Mouse (Mus musculus) G1E (cell line): ENCODE results near the gene Diaph3. TPM values are rescaled to one million over a fixed set of nuclear protein-coding genes. Genes with fewer than 3 reads are reported as not detected.
A peak's percentile ranks its signal among the peaks of the same experiment; 100 is the strongest.

Source experiments
- ATAC-seq: 2 replicates; pipeline ENCODE4 v1.8.0; 2016; ENCODE audit warnings: mild to moderate bottlenecking; ENCODE audit not compliant: insufficient number of reproducible peaks, poor library complexity, low FRiP score, severe bottlenecking; ENCODE audit errors: extremely low read depth
- DNase-seq: peaks from one replicate; pipeline ENCODE4 v3.0.0; 2012; ENCODE audit warnings: low spot score
- H3K27me3 ChIP-seq: 2 replicates; pipeline ENCODE4 v1.6.1; 2012; ENCODE audit warnings: mild to moderate bottlenecking, low read length, inconsistent platforms; ENCODE audit not compliant: insufficient read depth
- H3K36me3 ChIP-seq: replicated peaks from 2 replicates; pipeline ENCODE3; 2012; ENCODE audit warnings: mild to moderate bottlenecking, inconsistent platforms
- H3K4me1 ChIP-seq: 2 replicates; pipeline ENCODE4 v1.6.1; 2012; ENCODE audit warnings: low read depth, low read length, inconsistent platforms, mixed read lengths; ENCODE audit not compliant: insufficient read depth
- H3K4me3 ChIP-seq: 2 replicates; pipeline ENCODE4 v1.5.1; 2012; ENCODE audit warnings: low read depth, mild to moderate bottlenecking, inconsistent platforms, low read length, moderate library complexity, mixed read lengths
- H3K9me3 ChIP-seq: replicated peaks from 2 replicates; pipeline ENCODE4 v1.6.1; 2012; ENCODE audit warnings: inconsistent platforms
- CTCF ChIP-seq: IDR thresholded peaks from 2 replicates; pipeline ENCODE4 v1.5.1; 2012; ENCODE audit warnings: low read depth, low read length, inconsistent platforms, mixed read lengths
- GATA1 ChIP-seq: IDR thresholded peaks from 2 replicates; pipeline ENCODE4 v1.6.1; 2012; ENCODE audit warnings: borderline replicate concordance, low read length, inconsistent platforms, mixed read lengths
- GATA2 ChIP-seq: IDR thresholded peaks from 2 replicates; pipeline ENCODE4 v1.6.1; 2012; ENCODE audit warnings: low read depth, low read length, inconsistent platforms, borderline replicate concordance
- POLR2AphosphoS5 ChIP-seq: IDR thresholded peaks from 2 replicates; pipeline ENCODE4 v1.6.1; 2012; ENCODE audit warnings: low read depth, low read length, inconsistent platforms; ENCODE audit not compliant: insufficient replicate concordance
- TAL1 ChIP-seq: conservative IDR thresholded peaks from 2 replicates; pipeline ENCODE4 v1.6.1; 2012; ENCODE audit warnings: low read depth, low read length, inconsistent platforms, mixed read lengths
- polyA plus RNA-seq: library from polyadenylated mRNA; stranded (reverse); fragments of >175 nt; gene quantifications from 2 replicates; pipeline ENCODE4 v1.2.3, GENCODE M21; 2012
- total RNA-seq, 2 experiments: library from RNA; stranded (forward) in 1 of 2; stranded (reverse) in 1 of 2; fragments of 200-1000 nt in 1 of 2; fragments of >200 nt in 1 of 2; fragmentation: Nextera tagmentation in 1 of 2; gene quantifications; 2 replicates each; pipeline ENCODE4 v1.2.3; 2014 to 2017

Diaph3 gene
- total and polyA plus RNA-seq, 3 experiments = 70.5 to 213 (median 152) TPM

DNA sequence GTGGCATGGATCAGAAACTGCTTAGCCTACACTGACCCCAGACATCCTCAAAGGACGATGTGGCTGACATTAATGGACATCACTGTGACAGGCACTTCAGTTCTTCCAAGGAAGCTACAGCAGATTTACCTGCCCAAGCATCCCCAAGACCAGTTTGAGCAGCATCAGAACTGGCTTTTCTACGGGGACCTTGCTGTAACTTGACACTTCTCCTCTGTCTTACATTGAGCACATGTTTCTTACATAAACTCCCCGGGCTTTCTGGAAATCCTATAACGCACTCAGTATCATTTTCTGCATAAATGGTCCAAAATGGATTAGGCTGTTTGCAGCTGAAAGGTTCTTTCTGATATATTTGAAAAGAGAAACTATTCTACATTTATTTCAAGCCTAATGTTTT lies 143.7 kb downstream of the Diaph3 start:
- ATAC-seq (no peak), DNase-seq (no peak)
- H3K9me3 ChIP-seq = no peaks in the 10 kb centered on the region
- H3K4me1 ChIP-seq = no peaks in the 10 kb centered on the region
- peaks cover 56% of the 10 kb centered on the region for H3K36me3 ChIP-seq
- H3K27me3 ChIP-seq = no peaks in the 10 kb centered on the region
- no peak overlapping the region for H3K4me3 ChIP-seq
- TF ChIP-seq GATA1 (no peak), TAL1 (no peak), POLR2AphosphoS5 (no peak), CTCF (no peak)

DNA sequence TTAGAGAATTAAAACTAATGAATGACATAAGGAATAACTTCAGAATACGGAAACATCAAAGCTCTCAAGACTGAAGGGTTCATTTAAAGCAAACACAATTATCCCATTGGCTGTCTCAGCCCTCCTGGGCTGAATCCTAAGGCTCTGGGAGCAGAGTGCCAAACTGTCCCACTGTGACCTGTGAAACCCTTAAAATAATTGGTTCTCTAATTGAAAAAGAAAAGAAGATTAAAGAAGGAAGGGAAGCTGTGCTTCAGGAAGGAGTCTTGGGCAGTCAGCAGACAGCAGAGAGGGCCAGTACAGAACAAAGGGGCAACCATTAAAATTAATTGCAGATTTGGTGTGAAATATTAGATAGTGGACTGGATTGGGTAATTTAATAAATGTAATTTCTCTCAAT lies 189.9 kb downstream of the Diaph3 start:
- ATAC-seq (no peak), DNase-seq (no peak)
- no peak for TF ChIP-seq CTCF
- TF ChIP-seq GATA2 = no peak
- TF ChIP-seq TAL1 = no peak
- no peak for TF ChIP-seq GATA1
- Histone ChIP-seq H3K27me3 (no peaks in the 10 kb centered on the region), H3K9me3 (no peaks in the 10 kb centered on the region), H3K4me3 (no peak overlapping the region), H3K36me3 (peaks cover 37% of the 10 kb centered on the region), H3K4me1 (no peaks in the 10 kb centered on the region)

DNA sequence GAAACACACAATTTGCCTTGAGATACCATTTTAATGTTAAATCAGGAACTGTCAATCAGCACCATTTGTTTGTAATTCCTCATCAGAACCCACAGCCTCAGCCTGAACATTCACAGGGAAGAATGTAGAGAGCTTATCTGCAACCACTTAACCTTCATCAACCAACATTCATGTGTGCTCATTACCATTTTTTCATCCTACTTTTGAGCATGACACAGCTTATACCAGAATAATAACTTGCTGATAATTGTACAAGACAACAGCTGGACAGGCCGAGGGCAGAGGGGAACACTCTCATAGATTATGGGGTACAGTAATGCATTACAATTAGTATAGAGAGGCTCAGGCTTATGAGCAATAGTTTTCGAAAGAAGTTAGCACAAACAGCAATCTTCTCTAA lies 203.1 kb downstream of the Diaph3 start:
- no peaks in the 10 kb centered on the region for H3K4me1 ChIP-seq
- no peak for TF ChIP-seq CTCF
- TF ChIP-seq TAL1 = no peak
- no peak for TF ChIP-seq POLR2AphosphoS5
- no peak for TF ChIP-seq GATA1
- no peak for TF ChIP-seq GATA2
- H3K27me3 ChIP-seq = no peaks in the 10 kb centered on the region
- DNase-seq (no peak), ATAC-seq (no peak)
- H3K4me3 ChIP-seq = no peak overlapping the region
- peaks cover 17% of the 10 kb centered on the region for H3K36me3 ChIP-seq
- H3K9me3 ChIP-seq = no peaks in the 10 kb centered on the region

DNA sequence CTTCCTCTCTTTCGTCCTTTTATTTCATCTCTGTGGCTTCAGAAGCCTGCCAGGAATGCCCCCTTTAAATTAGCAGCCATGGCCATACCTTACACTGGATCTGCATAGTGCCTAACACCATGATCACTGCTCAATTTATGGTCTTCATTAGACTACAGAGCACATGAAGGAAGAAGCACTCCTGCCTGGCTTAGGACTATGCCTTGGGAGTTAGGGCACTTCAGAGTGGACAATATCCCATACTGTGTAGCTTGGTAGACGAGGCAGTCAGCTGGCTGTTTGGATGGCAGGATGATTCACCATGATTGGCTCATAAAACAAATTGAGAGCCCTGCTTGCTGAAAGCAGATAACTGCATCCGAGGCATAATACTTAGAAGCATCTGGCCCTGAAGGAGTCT lies 204.6 kb downstream of the Diaph3 start:
- ATAC-seq (0 out of 2 replicates have a peak, but pooled peaks have one; percentile 15), DNase-seq (no peak)
- Histone ChIP-seq H3K9me3 (no peaks in the 10 kb centered on the region), H3K27me3 (no peaks in the 10 kb centered on the region), H3K4me1 (no peaks in the 10 kb centered on the region), H3K4me3 (no peak overlapping the region), H3K36me3 (peaks cover 19% of the 10 kb centered on the region)
- no peak for TF ChIP-seq TAL1
- no peak for TF ChIP-seq CTCF
- no peak for TF ChIP-seq GATA2
- no peak for TF ChIP-seq GATA1
- TF ChIP-seq POLR2AphosphoS5 = no peak

DNA sequence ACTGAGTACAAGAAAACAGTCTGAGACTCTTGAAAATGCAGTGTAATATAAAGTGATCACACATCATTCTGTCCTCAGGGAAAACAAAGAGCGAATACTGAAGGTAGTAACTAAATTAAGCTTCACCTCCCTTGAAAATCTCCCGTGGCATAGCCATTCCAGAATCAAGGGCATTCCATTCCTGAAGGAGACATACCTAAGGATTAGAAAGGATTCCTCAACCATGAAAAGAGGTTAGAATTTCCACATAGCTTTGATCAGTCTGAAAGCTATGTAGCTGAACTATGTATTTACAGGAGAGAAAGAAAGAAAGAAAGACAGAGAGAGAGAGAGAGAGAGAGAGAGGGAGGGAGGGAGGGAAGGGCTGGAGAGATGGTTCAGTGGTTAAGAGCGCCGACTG lies 210.3 kb downstream of the Diaph3 start:
- no peak for DNase-seq
- H3K36me3 ChIP-seq = peaks cover 17% of the 10 kb centered on the region

DNA sequence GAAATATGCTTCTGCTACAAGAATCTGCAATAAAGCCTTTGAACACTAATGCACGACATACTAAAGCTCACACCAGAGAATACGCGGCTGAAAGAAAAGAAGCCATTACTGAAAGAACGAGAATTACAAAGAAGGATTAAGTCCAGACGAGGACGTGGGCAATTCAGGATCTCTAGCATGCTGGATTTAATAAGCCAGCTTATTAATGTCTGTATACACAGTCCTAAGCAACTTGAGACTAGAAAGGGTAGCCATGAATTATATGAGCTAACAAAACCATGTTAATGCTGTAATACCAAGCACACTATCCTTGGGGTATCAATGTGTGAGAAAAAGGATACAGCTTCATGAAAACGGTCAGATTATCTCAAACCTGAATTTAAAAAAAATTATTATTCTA lies 214.2 kb downstream of the Diaph3 start:
- no peak overlapping the region for H3K4me3 ChIP-seq
- TF ChIP-seq CTCF = no peak
- no peak for TF ChIP-seq GATA2
- TF ChIP-seq POLR2AphosphoS5 = no peak
- no peak for TF ChIP-seq GATA1
- no peak for TF ChIP-seq TAL1
- H3K4me1 ChIP-seq = no peaks in the 10 kb centered on the region
- ATAC-seq (no peak), DNase-seq (no peak)
- H3K9me3 ChIP-seq = no peaks in the 10 kb centered on the region
- H3K27me3 ChIP-seq = no peaks in the 10 kb centered on the region
- peaks cover 26% of the 10 kb centered on the region for H3K36me3 ChIP-seq

More for the DNA sequence above, 210.3 kb downstream of the Diaph3 start:
- Histone ChIP-seq H3K4me1 (no peaks in the 10 kb centered on the region), H3K4me3 (no peak overlapping the region), H3K27me3 (no peaks in the 10 kb centered on the region), H3K9me3 (no peaks in the 10 kb centered on the region)
- no peak for ATAC-seq
- TF ChIP-seq GATA2 (no peak), TAL1 (no peak), CTCF (no peak), GATA1 (no peak), POLR2AphosphoS5 (no peak)

DNA sequence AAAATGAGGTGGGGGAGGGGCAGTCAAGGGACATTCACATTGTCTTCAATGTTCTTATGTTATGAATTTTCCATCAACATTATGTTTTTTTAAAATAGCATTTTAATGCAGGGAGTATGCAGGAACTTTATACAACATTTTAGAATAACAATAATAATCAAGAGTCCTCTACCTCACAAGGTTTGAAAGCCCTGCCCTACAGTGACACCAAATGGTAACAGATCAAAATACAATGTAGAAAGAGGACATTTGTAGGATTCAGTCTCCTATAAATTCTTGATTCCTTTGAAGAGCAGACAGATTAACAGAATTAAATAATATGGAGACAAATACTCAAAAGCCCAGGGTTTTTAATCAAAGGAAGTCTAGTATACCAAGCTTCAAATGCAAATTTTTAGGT lies 242.1 kb downstream of the Diaph3 start:
- no peaks in the 10 kb centered on the region for H3K27me3 ChIP-seq
- DNase-seq (no peak), ATAC-seq (no peak)
- no peak overlapping the region for H3K4me3 ChIP-seq
- no peaks in the 10 kb centered on the region for H3K4me1 ChIP-seq
- H3K36me3 ChIP-seq = peaks cover 52% of the 10 kb centered on the region
- peaks cover 5% of the 10 kb centered on the region; the same call in 1 of the 2 replicates for H3K9me3 ChIP-seq
- TF ChIP-seq CTCF (no peak), POLR2AphosphoS5 (no peak), TAL1 (no peak), GATA1 (no peak), GATA2 (no peak)
